Mouse (Mus musculus): ENCODE data around the gene M1ap. TPM values are rescaled to one million over a fixed set of nuclear protein-coding genes. Genes with fewer than 3 reads are reported as not detected.

The M1ap gene
- polyA plus RNA-seq, 1 experiment: 0.58 TPM

- H3K27ac ChIP-seq (ENCODE audit: control insufficient read depth, insufficient read depth, low read length): peak overlapping the region; percentile 47; the same call in 1 of the 2 replicates
- no peaks in the 10 kb centered on the region for H3K27me3 ChIP-seq (ENCODE audit: control insufficient read depth, insufficient read depth, low read length)
- H3K4me3 ChIP-seq (ENCODE audit: control insufficient read depth, insufficient read depth, low read length): no peak overlapping the region
- no peak for DNase-seq
- H3K36me3 ChIP-seq (ENCODE audit: control insufficient read depth, insufficient read depth, low read length): no peaks in the 10 kb centered on the region
- TF ChIP-seq POLR2A (IDR thresholded peaks at IDR 0.05; ENCODE audit: control insufficient read depth, extremely low read depth, insufficient read depth, low read length, poor library complexity) (no peak), CTCF (IDR thresholded peaks at IDR 0.05; ENCODE audit: borderline replicate concordance, control insufficient read depth, extremely low read depth, insufficient read depth, low read length, poor library complexity) (no peak)
- H3K4me1 ChIP-seq (replicated peaks; ENCODE audit: control insufficient read depth, insufficient read depth, low read length): peaks cover 2% of the 10 kb centered on the region; the same call in 1 of the 2 replicates
- 39% methylated on average over 4 of the region's 4 CpGs for WGBS
Measured at GRCm38 (mm10) chr6:82956553-82957251, 10.0 kb downstream of the M1ap start.

GRCm38 (mm10) chr6:82961664-82962063 is 15.0 kb downstream of the M1ap start:
- Histone ChIP-seq H3K27ac (ENCODE audit: control insufficient read depth, insufficient read depth, low read length) (no peak overlapping the region), H3K36me3 (ENCODE audit: control insufficient read depth, insufficient read depth, low read length) (no peaks in the 10 kb centered on the region), H3K4me3 (ENCODE audit: control insufficient read depth, insufficient read depth, low read length) (no peak overlapping the region), H3K4me1 (replicated peaks; ENCODE audit: control insufficient read depth, insufficient read depth, low read length) (no peaks in the 10 kb centered on the region), H3K27me3 (ENCODE audit: control insufficient read depth, insufficient read depth, low read length) (no peaks in the 10 kb centered on the region)
- WGBS: 95% methylated on average over 1 of the region's 1 CpGs
- TF ChIP-seq POLR2A (IDR thresholded peaks at IDR 0.05; ENCODE audit: control insufficient read depth, extremely low read depth, insufficient read depth, low read length, poor library complexity): no peak
- no peak for TF ChIP-seq CTCF (IDR thresholded peaks at IDR 0.05; ENCODE audit: borderline replicate concordance, control insufficient read depth, extremely low read depth, insufficient read depth, low read length, poor library complexity)
- DNase-seq: no peak

DNA sequence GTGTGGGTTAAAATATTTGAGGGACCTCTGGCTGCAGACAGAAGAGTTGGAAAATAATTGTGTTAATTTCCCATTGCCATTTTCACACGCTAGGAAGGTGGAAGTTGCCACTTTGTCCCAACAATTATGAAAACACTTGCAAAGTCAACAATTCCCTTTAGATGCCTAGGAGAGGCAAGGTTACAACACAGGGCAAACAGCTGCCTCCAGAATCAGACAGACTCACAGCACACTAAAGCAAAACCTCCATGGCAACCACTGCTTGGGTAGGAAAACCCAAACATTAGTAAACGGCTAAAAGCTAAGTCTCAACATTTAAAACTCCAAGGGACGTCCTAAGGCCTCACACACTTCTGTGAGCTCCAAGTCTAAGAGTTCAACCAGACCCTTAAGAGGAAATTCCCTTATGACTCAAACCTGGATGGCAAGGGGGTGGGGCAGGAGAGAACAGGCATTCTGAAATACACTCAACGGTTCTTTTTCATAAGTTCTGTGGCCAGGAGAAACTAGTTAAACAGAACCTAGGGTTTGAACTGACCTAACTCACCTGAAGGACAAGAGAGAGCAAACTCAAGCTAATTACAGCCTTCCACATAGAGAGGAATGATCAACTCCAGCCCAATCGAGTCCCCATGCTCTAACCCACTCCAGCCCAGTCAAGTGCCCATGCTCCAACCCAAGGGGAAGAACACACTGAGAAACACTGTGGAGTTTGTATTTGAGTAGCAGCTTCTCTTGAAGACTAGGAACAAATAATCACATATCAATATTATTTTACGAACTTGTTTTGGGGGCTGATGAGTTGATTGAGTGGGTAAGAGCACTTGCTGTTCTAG is 22.8 kb downstream of the M1ap start:
- H3K4me3 ChIP-seq (ENCODE audit: control insufficient read depth, insufficient read depth, low read length): no peak overlapping the region
- WGBS: 88% methylated on average over 6 of the region's 6 CpGs
- no peaks in the 10 kb centered on the region for H3K27me3 ChIP-seq (ENCODE audit: control insufficient read depth, insufficient read depth, low read length)
- H3K36me3 ChIP-seq (ENCODE audit: control insufficient read depth, insufficient read depth, low read length): no peaks in the 10 kb centered on the region
- TF ChIP-seq CTCF (IDR thresholded peaks at IDR 0.05; ENCODE audit: borderline replicate concordance, control insufficient read depth, extremely low read depth, insufficient read depth, low read length, poor library complexity) (no peak), POLR2A (IDR thresholded peaks at IDR 0.05; ENCODE audit: control insufficient read depth, extremely low read depth, insufficient read depth, low read length, poor library complexity) (no peak)
- no peak overlapping the region for H3K27ac ChIP-seq (ENCODE audit: control insufficient read depth, insufficient read depth, low read length)
- no peaks in the 10 kb centered on the region for H3K4me1 ChIP-seq (replicated peaks; ENCODE audit: control insufficient read depth, insufficient read depth, low read length)
- DNase-seq: no peak

- 9% methylated on average over 5 of the region's 5 CpGs for WGBS
- peak; percentile 40 for DNase-seq
- TF ChIP-seq CTCF (IDR thresholded peaks at IDR 0.05; ENCODE audit: borderline replicate concordance, control insufficient read depth, extremely low read depth, insufficient read depth, low read length, poor library complexity) (no peak), POLR2A (IDR thresholded peaks at IDR 0.05; ENCODE audit: control insufficient read depth, extremely low read depth, insufficient read depth, low read length, poor library complexity) (no peak)
- Histone ChIP-seq H3K27ac (ENCODE audit: control insufficient read depth, insufficient read depth, low read length) (no peak overlapping the region), H3K4me1 (replicated peaks; ENCODE audit: control insufficient read depth, insufficient read depth, low read length) (no peaks in the 10 kb centered on the region), H3K36me3 (ENCODE audit: control insufficient read depth, insufficient read depth, low read length) (no peaks in the 10 kb centered on the region), H3K27me3 (ENCODE audit: control insufficient read depth, insufficient read depth, low read length) (no peaks in the 10 kb centered on the region), H3K4me3 (ENCODE audit: control insufficient read depth, insufficient read depth, low read length) (no peak overlapping the region)
Measured at GRCm38 (mm10) chr6:82971031-82971430, 24.3 kb downstream of the M1ap start.

DNA sequence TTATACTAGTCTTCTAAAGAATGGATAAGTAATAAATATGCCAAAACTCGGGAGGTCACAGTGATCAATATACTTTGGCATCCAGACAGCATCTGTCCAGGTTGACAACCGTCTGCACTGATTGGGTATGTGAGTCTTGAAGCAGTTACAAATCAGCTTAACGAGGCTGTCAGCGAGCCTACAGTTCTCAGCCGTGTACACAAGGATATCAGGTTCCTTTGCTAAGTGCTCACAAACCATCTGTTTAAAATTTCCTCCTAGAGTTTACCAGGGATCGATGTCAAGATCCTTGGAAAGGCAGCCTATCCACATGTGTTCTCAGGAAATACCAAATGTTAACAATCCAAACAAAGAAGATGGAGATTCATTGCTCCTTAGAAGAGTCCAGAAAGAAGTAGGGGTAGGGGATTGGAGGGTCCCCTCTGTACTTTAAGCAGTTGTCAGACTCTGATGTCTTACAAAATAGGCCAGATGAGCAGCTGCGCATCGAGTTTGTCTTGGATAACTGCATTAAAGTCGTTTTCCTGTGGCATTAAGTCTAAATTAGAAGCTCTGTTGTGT is 40.8 kb downstream of the M1ap start:
- Histone ChIP-seq H3K36me3 (ENCODE audit: control insufficient read depth, insufficient read depth, low read length) (no peaks in the 10 kb centered on the region), H3K4me1 (replicated peaks; ENCODE audit: control insufficient read depth, insufficient read depth, low read length) (no peaks in the 10 kb centered on the region), H3K4me3 (ENCODE audit: control insufficient read depth, insufficient read depth, low read length) (no peak overlapping the region), H3K27ac (ENCODE audit: control insufficient read depth, insufficient read depth, low read length) (no peak overlapping the region), H3K27me3 (ENCODE audit: control insufficient read depth, insufficient read depth, low read length) (no peaks in the 10 kb centered on the region)
- no peak for TF ChIP-seq POLR2A (IDR thresholded peaks at IDR 0.05; ENCODE audit: control insufficient read depth, extremely low read depth, insufficient read depth, low read length, poor library complexity)
- no peak for TF ChIP-seq CTCF (IDR thresholded peaks at IDR 0.05; ENCODE audit: borderline replicate concordance, control insufficient read depth, extremely low read depth, insufficient read depth, low read length, poor library complexity)
- WGBS: 83% methylated on average over 9 of the region's 9 CpGs
- DNase-seq: no peak

DNA sequence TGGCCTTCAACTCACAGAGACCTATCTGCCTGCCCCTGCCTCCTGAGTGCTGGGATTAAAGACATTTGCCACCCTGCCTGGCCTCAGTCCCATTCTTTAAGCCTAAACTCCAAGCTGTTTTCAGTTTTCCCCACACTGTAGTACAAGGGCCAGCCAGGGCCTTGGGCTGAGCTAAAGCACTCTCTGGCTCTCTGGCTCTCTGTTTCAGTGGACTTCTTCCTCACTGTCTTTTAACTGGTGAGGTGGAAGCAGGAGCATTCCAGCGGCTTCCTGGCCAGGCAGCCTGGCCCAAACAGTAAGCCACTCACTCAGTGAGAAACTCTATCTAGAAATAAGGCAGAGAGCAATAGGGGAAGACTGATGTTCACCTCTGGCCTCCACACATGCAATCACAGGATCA is 47.0 kb downstream of the M1ap start:
- H3K36me3 ChIP-seq (ENCODE audit: control insufficient read depth, insufficient read depth, low read length): no peaks in the 10 kb centered on the region
- WGBS: 93% methylated on average over 1 of the region's 1 CpGs
- no peak overlapping the region for H3K4me3 ChIP-seq (ENCODE audit: control insufficient read depth, insufficient read depth, low read length)
- H3K27ac ChIP-seq (ENCODE audit: control insufficient read depth, insufficient read depth, low read length): no peak overlapping the region
- H3K4me1 ChIP-seq (replicated peaks; ENCODE audit: control insufficient read depth, insufficient read depth, low read length): no peaks in the 10 kb centered on the region; the same call in 1 of the 2 replicates
- TF ChIP-seq CTCF (IDR thresholded peaks at IDR 0.05; ENCODE audit: borderline replicate concordance, control insufficient read depth, extremely low read depth, insufficient read depth, low read length, poor library complexity) (no peak), POLR2A (IDR thresholded peaks at IDR 0.05; ENCODE audit: control insufficient read depth, extremely low read depth, insufficient read depth, low read length, poor library complexity) (no peak)
- no peaks in the 10 kb centered on the region for H3K27me3 ChIP-seq (ENCODE audit: control insufficient read depth, insufficient read depth, low read length)
- no peak for DNase-seq
